Mouse (Mus musculus): ENCODE results near the gene Tph1. TPM values are rescaled to one million over a fixed set of nuclear protein-coding genes. Genes with fewer than 3 reads are reported as not detected.

Gene Tph1
- polyA plus RNA-seq, 1 experiment, result not detected

GRCm38 (mm10) chr7:46628375-46628975 lies 43.9 kb downstream of the Tph1 start:
- Histone ChIP-seq H3K4me3 (ENCODE audit: insufficient read depth, low read depth, low read length) (no peak overlapping the region), H3K4me1 (ENCODE audit: control insufficient read depth, insufficient read depth, low read length) (peaks cover 18% of the 10 kb centered on the region), H3K27ac (ENCODE audit: insufficient read depth, low read depth, low read length) (peak overlapping the region; percentile 61)
- WGBS, result 22% methylated on average over 8 of the region's 8 CpGs
- TF ChIP-seq CTCF (IDR thresholded peaks at IDR 0.05; ENCODE audit: insufficient read depth, low read depth, low read length) (no peak), POLR2A (IDR thresholded peaks at IDR 0.05; ENCODE audit: insufficient read depth, low read depth, low read length) (no peak)

GRCm38 (mm10) chr7:46623979-46624378 lies 48.4 kb downstream of the Tph1 start:
- Histone ChIP-seq H3K27ac (ENCODE audit: insufficient read depth, low read depth, low read length) (no peak overlapping the region), H3K4me3 (ENCODE audit: insufficient read depth, low read depth, low read length) (no peak overlapping the region), H3K4me1 (ENCODE audit: control insufficient read depth, insufficient read depth, low read length) (peaks cover 14% of the 10 kb centered on the region)
- 27% methylated on average over 2 of the region's 3 CpGs for WGBS
- TF ChIP-seq POLR2A (IDR thresholded peaks at IDR 0.05; ENCODE audit: insufficient read depth, low read depth, low read length) (no peak), CTCF (IDR thresholded peaks at IDR 0.05; ENCODE audit: insufficient read depth, low read depth, low read length) (no peak)

DNA sequence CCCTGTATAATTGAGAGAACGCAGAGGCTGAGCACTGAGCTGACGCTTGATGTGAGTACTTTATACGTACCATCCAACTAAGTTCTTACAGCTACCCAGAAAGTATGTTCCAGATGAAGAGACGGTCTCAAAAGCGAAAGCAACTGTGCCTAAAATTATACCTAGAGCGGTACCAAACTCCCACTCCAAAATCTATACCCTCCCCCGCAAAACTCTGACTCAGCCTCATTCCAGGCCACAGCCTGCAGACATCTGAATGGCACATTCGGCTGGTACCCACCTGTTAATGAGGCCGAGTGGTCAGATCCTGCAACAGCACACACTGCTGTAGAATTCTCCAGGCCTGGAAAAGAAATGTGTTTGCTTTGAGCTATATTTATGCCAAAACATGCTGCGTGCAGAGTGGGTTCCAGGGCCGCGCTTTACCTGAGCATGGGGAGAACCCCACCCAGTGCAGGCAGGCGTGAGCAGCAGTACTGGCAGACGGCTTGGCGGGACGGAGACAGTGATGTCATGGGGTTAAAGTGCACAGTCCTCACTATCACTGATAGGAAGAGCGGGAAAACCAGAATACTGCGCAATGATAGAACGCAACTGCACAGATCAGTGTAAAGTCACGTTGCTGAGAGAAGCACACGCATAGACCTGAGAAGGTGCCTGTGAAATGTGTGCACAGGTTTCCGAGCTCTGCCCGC lies 53.8 kb downstream of the Tph1 start:
- 78% methylated on average over 23 of the region's 23 CpGs for WGBS
- TF ChIP-seq POLR2A (IDR thresholded peaks at IDR 0.05; ENCODE audit: insufficient read depth, low read depth, low read length), result no peak
- no peak for TF ChIP-seq CTCF (IDR thresholded peaks at IDR 0.05; ENCODE audit: insufficient read depth, low read depth, low read length)
- H3K4me3 ChIP-seq (ENCODE audit: insufficient read depth, low read depth, low read length), result no peak overlapping the region
- peak overlapping the region; percentile 13; the same call in 1 of the 2 replicates for H3K27ac ChIP-seq (ENCODE audit: insufficient read depth, low read depth, low read length)
- H3K4me1 ChIP-seq (ENCODE audit: control insufficient read depth, insufficient read depth, low read length), result peaks cover 24% of the 10 kb centered on the region

DNA sequence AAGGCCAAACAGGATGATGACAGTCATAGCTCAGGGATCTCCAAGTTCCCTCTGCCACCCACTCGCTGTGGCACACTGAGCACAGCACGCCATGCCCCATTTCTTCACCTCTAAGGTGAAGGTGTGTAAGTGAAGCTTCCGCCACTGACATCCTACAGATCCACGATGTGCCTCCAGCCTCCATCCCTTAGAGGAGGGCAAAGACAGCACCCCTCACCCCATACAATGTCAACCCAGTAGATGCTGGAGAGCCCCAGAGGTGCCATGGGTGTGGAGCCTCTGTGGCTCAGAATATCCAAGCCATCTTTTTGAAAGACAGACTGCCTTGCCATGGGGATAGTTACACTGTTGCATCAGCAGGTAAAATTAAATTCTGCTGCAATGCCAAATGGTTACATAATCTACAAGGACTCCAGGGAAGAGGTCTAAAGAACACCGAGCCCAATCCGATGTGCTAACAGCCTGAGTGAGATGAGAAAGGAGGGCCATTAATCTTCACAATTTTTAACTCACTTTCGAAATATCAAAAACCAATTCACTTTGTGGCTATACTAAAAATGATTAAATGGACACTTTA lies 55.8 kb downstream of the Tph1 start:
- WGBS, result 91% methylated on average over 7 of the region's 7 CpGs
- Histone ChIP-seq H3K4me1 (ENCODE audit: control insufficient read depth, insufficient read depth, low read length) (peaks cover 39% of the 10 kb centered on the region), H3K27ac (ENCODE audit: insufficient read depth, low read depth, low read length) (no peak overlapping the region), H3K4me3 (ENCODE audit: insufficient read depth, low read depth, low read length) (no peak overlapping the region)
- TF ChIP-seq CTCF (IDR thresholded peaks at IDR 0.05; ENCODE audit: insufficient read depth, low read depth, low read length), result no peak
- no peak for TF ChIP-seq POLR2A (IDR thresholded peaks at IDR 0.05; ENCODE audit: insufficient read depth, low read depth, low read length)

- Histone ChIP-seq H3K4me1 (ENCODE audit: control insufficient read depth, insufficient read depth, low read length) (peaks cover 39% of the 10 kb centered on the region), H3K4me3 (ENCODE audit: insufficient read depth, low read depth, low read length) (no peak overlapping the region), H3K27ac (ENCODE audit: insufficient read depth, low read depth, low read length) (no peak overlapping the region)
- no peak for TF ChIP-seq CTCF (IDR thresholded peaks at IDR 0.05; ENCODE audit: insufficient read depth, low read depth, low read length)
- no peak for TF ChIP-seq POLR2A (IDR thresholded peaks at IDR 0.05; ENCODE audit: insufficient read depth, low read depth, low read length)
- WGBS, result 71% methylated on average over 5 of the region's 5 CpGs
Observed at GRCm38 (mm10) chr7:46615256-46615977, 56.9 kb downstream of the Tph1 start.

GRCm38 (mm10) chr7:46614263-46614662 lies 58.1 kb downstream of the Tph1 start:
- H3K27ac ChIP-seq (ENCODE audit: insufficient read depth, low read depth, low read length), result no peak overlapping the region
- H3K4me1 ChIP-seq (ENCODE audit: control insufficient read depth, insufficient read depth, low read length), result peaks cover 39% of the 10 kb centered on the region
- H3K4me3 ChIP-seq (ENCODE audit: insufficient read depth, low read depth, low read length), result no peak overlapping the region
- TF ChIP-seq POLR2A (IDR thresholded peaks at IDR 0.05; ENCODE audit: insufficient read depth, low read depth, low read length) (no peak), CTCF (IDR thresholded peaks at IDR 0.05; ENCODE audit: insufficient read depth, low read depth, low read length) (no peak)
- 95% methylated on average over 12 of the region's 12 CpGs for WGBS

DNA sequence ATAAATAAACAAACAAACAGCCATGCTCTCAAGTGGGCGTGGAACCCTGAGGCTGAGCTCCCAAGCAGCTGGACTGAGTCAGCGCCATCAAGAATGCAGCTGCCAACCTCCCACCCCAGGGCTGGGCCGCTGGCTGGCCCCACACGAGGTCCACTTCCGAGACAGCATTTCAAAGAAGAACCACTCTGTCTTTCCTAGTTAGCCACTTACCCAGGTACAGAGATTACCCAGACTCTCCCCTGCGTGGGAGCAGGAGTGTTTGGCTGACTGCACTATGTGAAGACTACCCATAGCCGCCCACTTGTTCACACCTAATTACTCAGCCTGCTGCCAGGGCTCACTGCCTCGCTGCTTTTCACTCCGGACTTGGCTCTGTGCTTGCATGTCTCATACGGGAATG lies 59.2 kb downstream of the Tph1 start:
- 29% methylated on average over 10 of the region's 10 CpGs for WGBS
- peaks cover 32% of the 10 kb centered on the region for H3K4me1 ChIP-seq (ENCODE audit: control insufficient read depth, insufficient read depth, low read length)
- no peak overlapping the region for H3K27ac ChIP-seq (ENCODE audit: insufficient read depth, low read depth, low read length)

GRCm38 (mm10) chr7:46612421-46612937 lies 59.9 kb downstream of the Tph1 start:
- Histone ChIP-seq H3K27ac (ENCODE audit: insufficient read depth, low read depth, low read length) (peak overlapping the region; percentile 12), H3K4me3 (ENCODE audit: insufficient read depth, low read depth, low read length) (no peak overlapping the region), H3K4me1 (ENCODE audit: control insufficient read depth, insufficient read depth, low read length) (peaks cover 32% of the 10 kb centered on the region)
- WGBS, result 55% methylated on average over 6 of the region's 6 CpGs
- no peak for TF ChIP-seq CTCF (IDR thresholded peaks at IDR 0.05; ENCODE audit: insufficient read depth, low read depth, low read length)
- TF ChIP-seq POLR2A (IDR thresholded peaks at IDR 0.05; ENCODE audit: insufficient read depth, low read depth, low read length), result no peak

More for the DNA sequence above, 59.2 kb downstream of the Tph1 start:
- TF ChIP-seq POLR2A (IDR thresholded peaks at IDR 0.05; ENCODE audit: insufficient read depth, low read depth, low read length) (no peak), CTCF (IDR thresholded peaks at IDR 0.05; ENCODE audit: insufficient read depth, low read depth, low read length) (no peak)
- H3K4me3 ChIP-seq (ENCODE audit: insufficient read depth, low read depth, low read length), result no peak overlapping the region

Data from olfactory bulb, adult 2 months (tissue).